Mouse (Mus musculus): ENCODE results near the gene Bach2. TPM values are rescaled to one million over a fixed set of nuclear protein-coding genes. Genes with fewer than 3 reads are reported as not detected.

Bach2 gene
- 5.8 TPM in 2 replicates for polyA plus RNA-seq (2015; fragmentation: Nextera tagmentation; extraction: Ambion mirVana)

- H3K4me1 ChIP-seq = peaks cover 28% of the 10 kb centered on the region
- peak within 1 kb of the TSS; percentile 98 for H3K4me3 ChIP-seq
- peak; percentile 81 for ATAC-seq (ENCODE audit: insufficient number of reproducible peaks, low FRiP score, low TSS enrichment, low read depth)
- WGBS = 0% methylated on average over 49 of the region's 69 CpGs
- peak within 1 kb of the TSS; percentile 77 for H3K9ac ChIP-seq
- H3K27ac ChIP-seq = peak within 1 kb of the TSS; percentile 94
- H3K9me3 ChIP-seq = no peaks in the 10 kb centered on the region
- no peaks in the 10 kb centered on the region for H3K27me3 ChIP-seq
- H3K4me2 ChIP-seq = peak within 1 kb of the TSS; percentile 91
- no peaks in the 10 kb centered on the region for H3K36me3 ChIP-seq
Measured at GRCm38 (mm10) chr4:32238366-32238854, at the start of gene Bach2. Gene Bach2 (plus strand): TSS chr4:32238804.

GRCm38 (mm10) chr4:32189416-32190036 lies 49.1 kb upstream of the Bach2 start:
- 60% methylated on average over 4 of the region's 4 CpGs for WGBS
- Histone ChIP-seq H3K4me3 (no peak overlapping the region), H3K36me3 (no peaks in the 10 kb centered on the region), H3K27me3 (no peaks in the 10 kb centered on the region; the same call in 1 of the 2 replicates), H3K27ac (no peak overlapping the region), H3K4me2 (no peak overlapping the region), H3K4me1 (0 out of 2 replicates have a peak, but pooled peaks cover 2% of the 10 kb centered on the region), H3K9ac (no peak overlapping the region), H3K9me3 (no peaks in the 10 kb centered on the region)
- no peak for ATAC-seq (ENCODE audit: insufficient number of reproducible peaks, low FRiP score, low TSS enrichment, low read depth)

- H3K27me3 ChIP-seq = no peaks in the 10 kb centered on the region; the same call in 1 of the 2 replicates
- no peak overlapping the region for H3K4me2 ChIP-seq
- H3K9ac ChIP-seq = no peak overlapping the region
- H3K9me3 ChIP-seq = no peaks in the 10 kb centered on the region
- WGBS = 44% methylated on average over 8 of the region's 8 CpGs
- 0 out of 2 replicates have a peak, but pooled peaks cover 2% of the 10 kb centered on the region for H3K4me1 ChIP-seq
- H3K36me3 ChIP-seq = no peaks in the 10 kb centered on the region
- ATAC-seq (ENCODE audit: insufficient number of reproducible peaks, low FRiP score, low TSS enrichment, low read depth) = no peak
- no peak overlapping the region for H3K4me3 ChIP-seq
- no peak overlapping the region for H3K27ac ChIP-seq
Measured at GRCm38 (mm10) chr4:32190506-32190905, 48.1 kb upstream of the Bach2 start.

GRCm38 (mm10) chr4:32195945-32196921 lies 42.4 kb upstream of the Bach2 start:
- ATAC-seq (ENCODE audit: insufficient number of reproducible peaks, low FRiP score, low TSS enrichment, low read depth) = peak; percentile 58; the same call in 1 of the 2 replicates
- no peak overlapping the region for H3K4me3 ChIP-seq
- no peak overlapping the region for H3K9ac ChIP-seq
- no peaks in the 10 kb centered on the region; the same call in 1 of the 2 replicates for H3K27me3 ChIP-seq
- no peak overlapping the region for H3K4me2 ChIP-seq
- H3K36me3 ChIP-seq = no peaks in the 10 kb centered on the region
- WGBS = 11% methylated on average over 9 of the region's 9 CpGs
- peak overlapping the region; percentile 19; the same call in 1 of the 2 replicates for H3K27ac ChIP-seq
- H3K4me1 ChIP-seq = peaks cover 10% of the 10 kb centered on the region
- no peaks in the 10 kb centered on the region for H3K9me3 ChIP-seq

GRCm38 (mm10) chr4:32198031-32198430 lies 40.6 kb upstream of the Bach2 start:
- H3K27ac ChIP-seq = no peak overlapping the region
- no peak overlapping the region for H3K4me2 ChIP-seq
- peaks cover 10% of the 10 kb centered on the region for H3K4me1 ChIP-seq
- ATAC-seq (ENCODE audit: insufficient number of reproducible peaks, low FRiP score, low TSS enrichment, low read depth) = no peak
- H3K36me3 ChIP-seq = no peaks in the 10 kb centered on the region
- 100% methylated on average over 1 of the region's 1 CpGs for WGBS
- H3K4me3 ChIP-seq = no peak overlapping the region
- no peaks in the 10 kb centered on the region for H3K9me3 ChIP-seq
- no peaks in the 10 kb centered on the region for H3K27me3 ChIP-seq
- no peak overlapping the region for H3K9ac ChIP-seq

GRCm38 (mm10) chr4:32198589-32198988 lies 40.0 kb upstream of the Bach2 start:
- Histone ChIP-seq H3K9ac (no peak overlapping the region), H3K4me3 (no peak overlapping the region), H3K4me2 (no peak overlapping the region), H3K36me3 (no peaks in the 10 kb centered on the region), H3K27me3 (no peaks in the 10 kb centered on the region), H3K27ac (no peak overlapping the region), H3K4me1 (peaks cover 10% of the 10 kb centered on the region), H3K9me3 (no peaks in the 10 kb centered on the region)
- ATAC-seq (ENCODE audit: insufficient number of reproducible peaks, low FRiP score, low TSS enrichment, low read depth) = no peak
- 55% methylated on average over 7 of the region's 7 CpGs for WGBS

- Histone ChIP-seq H3K36me3 (no peaks in the 10 kb centered on the region), H3K4me1 (peaks cover 10% of the 10 kb centered on the region)
Measured at GRCm38 (mm10) chr4:32199156-32199555, 39.4 kb upstream of the Bach2 start.

GRCm38 (mm10) chr4:32201114-32201513 lies 37.5 kb upstream of the Bach2 start:
- no peak overlapping the region for H3K4me3 ChIP-seq
- H3K9me3 ChIP-seq = no peaks in the 10 kb centered on the region
- H3K27ac ChIP-seq = no peak overlapping the region
- ATAC-seq (ENCODE audit: insufficient number of reproducible peaks, low FRiP score, low TSS enrichment, low read depth) = no peak
- H3K4me2 ChIP-seq = no peak overlapping the region
- H3K4me1 ChIP-seq = peaks cover 9% of the 10 kb centered on the region
- no peaks in the 10 kb centered on the region for H3K36me3 ChIP-seq
- no peaks in the 10 kb centered on the region for H3K27me3 ChIP-seq
- WGBS = 81% methylated on average over 8 of the region's 8 CpGs
- H3K9ac ChIP-seq = no peak overlapping the region

More at GRCm38 (mm10) chr4:32199156-32199555, 39.4 kb upstream of the Bach2 start:
- Histone ChIP-seq H3K9ac (no peak overlapping the region), H3K4me2 (no peak overlapping the region), H3K9me3 (no peaks in the 10 kb centered on the region), H3K27ac (no peak overlapping the region), H3K27me3 (no peaks in the 10 kb centered on the region), H3K4me3 (no peak overlapping the region)
- no peak for ATAC-seq (ENCODE audit: insufficient number of reproducible peaks, low FRiP score, low TSS enrichment, low read depth)
- WGBS = 77% methylated on average over 7 of the region's 7 CpGs

- H3K4me3 ChIP-seq = no peak overlapping the region
- H3K4me2 ChIP-seq = no peak overlapping the region
- no peaks in the 10 kb centered on the region for H3K9me3 ChIP-seq
- H3K36me3 ChIP-seq = no peaks in the 10 kb centered on the region
- ATAC-seq (ENCODE audit: insufficient number of reproducible peaks, low FRiP score, low TSS enrichment, low read depth) = no peak
- peaks cover 2% of the 10 kb centered on the region; the same call in 1 of the 2 replicates for H3K4me1 ChIP-seq
- H3K27ac ChIP-seq = no peak overlapping the region
- no peak overlapping the region for H3K9ac ChIP-seq
- no peaks in the 10 kb centered on the region for H3K27me3 ChIP-seq
- 85% methylated on average over 5 of the region's 5 CpGs for WGBS
Measured at GRCm38 (mm10) chr4:32202362-32202761, 36.2 kb upstream of the Bach2 start.

GRCm38 (mm10) chr4:32204819-32205218 lies 33.8 kb upstream of the Bach2 start:
- 88% methylated on average over 4 of the region's 4 CpGs for WGBS
- no peaks in the 10 kb centered on the region for H3K4me1 ChIP-seq
- H3K9ac ChIP-seq = no peak overlapping the region
- H3K9me3 ChIP-seq = no peaks in the 10 kb centered on the region
- H3K27ac ChIP-seq = no peak overlapping the region
- H3K4me2 ChIP-seq = no peak overlapping the region
- no peaks in the 10 kb centered on the region for H3K36me3 ChIP-seq
- no peaks in the 10 kb centered on the region for H3K27me3 ChIP-seq
- H3K4me3 ChIP-seq = no peak overlapping the region
- ATAC-seq (ENCODE audit: insufficient number of reproducible peaks, low FRiP score, low TSS enrichment, low read depth) = no peak

GRCm38 (mm10) chr4:32205825-32206224 lies 32.8 kb upstream of the Bach2 start:
- no peaks in the 10 kb centered on the region for H3K9me3 ChIP-seq
- H3K9ac ChIP-seq = no peak overlapping the region
- 0 out of 2 replicates have a peak, but pooled peaks cover 2% of the 10 kb centered on the region for H3K4me1 ChIP-seq
- WGBS = 48% methylated on average over 2 of the region's 2 CpGs
- no peak overlapping the region for H3K4me2 ChIP-seq
- H3K27ac ChIP-seq = no peak overlapping the region
- no peaks in the 10 kb centered on the region for H3K36me3 ChIP-seq
- ATAC-seq (ENCODE audit: insufficient number of reproducible peaks, low FRiP score, low TSS enrichment, low read depth) = no peak
- H3K27me3 ChIP-seq = no peaks in the 10 kb centered on the region
- no peak overlapping the region for H3K4me3 ChIP-seq
